8 mouse cellular contexts compared by ENCODE assay signal in the genomic region with DNA sequence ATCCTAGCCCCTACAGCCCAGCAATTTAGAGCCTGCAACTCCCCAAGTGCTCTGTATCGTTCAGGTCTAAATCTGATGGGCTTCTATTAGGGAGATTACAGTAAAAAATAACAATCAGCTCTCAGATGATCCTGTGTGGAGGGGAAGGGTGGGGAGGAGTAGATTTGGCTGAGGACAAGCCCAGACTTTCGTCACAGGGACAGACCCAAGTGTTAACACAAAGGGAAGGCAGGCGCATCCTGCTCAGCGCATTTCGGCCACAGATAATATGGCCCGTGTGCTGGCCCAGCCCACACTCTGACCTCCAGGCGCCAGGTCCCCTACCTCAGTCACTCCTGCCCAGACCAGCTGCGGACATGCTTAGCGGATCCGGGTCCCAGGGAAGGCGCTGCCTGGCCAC.
DNase-seq lines count a peak whose midpoint lies in the region; ATAC-seq lines count a peak whose summit lies in the region.

No protein-coding gene starts in this region.

- H3K36me3 ChIP-seq in hindbrain, embryonic 13.5 days = no peaks in the 10 kb centered on the region

- peak overlapping the region; percentile 53 for H3K4me3 ChIP-seq in hindbrain, embryonic 13.5 days

- H3K9ac ChIP-seq in hindbrain, embryonic 13.5 days = peak overlapping the region; percentile 78

- WGBS in hindbrain, embryonic 13.5 days = 0% methylated on average over 11 of the region's 11 CpGs

- peak overlapping the region; percentile 62 for H3K4me2 ChIP-seq in hindbrain, embryonic 13.5 days

- no peaks in the 10 kb centered on the region for H3K27me3 ChIP-seq in hindbrain, embryonic 13.5 days

- H3K27ac ChIP-seq in hindbrain, embryonic 13.5 days = peak overlapping the region; percentile 81

- peak; percentile 85 for ATAC-seq in hindbrain, embryonic 13.5 days (ENCODE audit: low FRiP score)
- no peak for ATAC-seq in CD4-positive, CD25-positive, alpha-beta regulatory T cell, adult 4 months

- peak; percentile 91 for DNase-seq in ZHBTc4 (ENCODE audit: low read depth, low spot score)
- peak; percentile 64 for DNase-seq in cerebellum, adult 8-10 months
- DNase-seq in frontal cortex, postnatal 10 days (ENCODE audit: low spot score in 2 of 2) = peak; percentile 22 to 28
- peak; percentile 15 for DNase-seq in left cerebral cortex, adult 11 months (ENCODE audit: low spot score)
- peak; percentile 89 for DNase-seq in lung, postnatal 10 days
- DNase-seq in right cerebral cortex, postnatal 10 days (ENCODE audit: low spot score in 2 of 2) = peak; percentile 47 to 57

- H3K9me3 ChIP-seq in hindbrain, embryonic 13.5 days = peaks cover 6% of the 10 kb centered on the region; the same call in 1 of the 2 replicates

- H3K4me1 ChIP-seq in hindbrain, embryonic 13.5 days (replicated peaks) = peaks cover 31% of the 10 kb centered on the region

Comparison
In these comparisons a context has a peak if more than half of its experiments do, and no peak if none do; other contexts are left out.
1. DNase-seq: peak in every context shown above with its lines; median percentile 91 in ZHBTc4; 89 in lung, postnatal 10 days; 64 in cerebellum, adult 8-10 months; 52 in right cerebral cortex, postnatal 10 days; 25 in frontal cortex, postnatal 10 days; 15 in left cerebral cortex, adult 11 months.